Mouse (Mus musculus): Measurements from ENCODE around the gene Rps18. TPM values are rescaled to one million over a fixed set of nuclear protein-coding genes. Genes with fewer than 3 reads are reported as not detected.

The Rps18 gene
- polyA plus RNA-seq, 1 experiment from 2014 or later, result 701 TPM

GRCm38 (mm10) chr17:33915671-33916250 lies 40.0 kb downstream of the Rps18 start, which contains the start of the genes Tapbp and Zbtb22:
Gene Tapbp, plus strand, starts transcription at chr17:33915899.
Gene Zbtb22, plus strand, starts transcription at chr17:33915904.
- H3K9ac ChIP-seq, result peak within 1 kb of the TSS; percentile 52
- no peaks in the 10 kb centered on the region for H3K9me3 ChIP-seq
- WGBS, result under 1% methylated on average over 31 of the region's 34 CpGs
- peaks cover 51% of the 10 kb centered on the region for H3K4me1 ChIP-seq (replicated peaks)
- peaks cover 33% of the 10 kb centered on the region for H3K36me3 ChIP-seq
- H3K27ac ChIP-seq (replicated peaks), result peak within 1 kb of the TSS; percentile 84
- H3K4me3 ChIP-seq, result peak within 1 kb of the TSS; percentile 57
- peak within 1 kb of the TSS; percentile 78 for H3K4me2 ChIP-seq
- peak; percentile 93 for ATAC-seq (ENCODE audit: low FRiP score, low read depth)
- H3K27me3 ChIP-seq, result no peaks in the 10 kb centered on the region; the same call in 1 of the 2 replicates

- ATAC-seq (ENCODE audit: low FRiP score, low read depth), result no peak
- Histone ChIP-seq H3K9ac (no peak overlapping the region), H3K4me2 (peak overlapping the region; percentile 78), H3K9me3 (no peaks in the 10 kb centered on the region), H3K4me1 (replicated peaks) (peaks cover 51% of the 10 kb centered on the region), H3K27me3 (no peaks in the 10 kb centered on the region; the same call in 1 of the 2 replicates), H3K4me3 (0 out of 2 replicates have a peak overlapping the region, but pooled peaks have one; percentile 57), H3K27ac (replicated peaks) (no peak overlapping the region; the same call in 1 of the 2 replicates), H3K36me3 (peaks cover 33% of the 10 kb centered on the region)
- WGBS, result 68% methylated on average over 13 of the region's 13 CpGs
These were observed 40.8 kb downstream of the Rps18 start for GRCm38 (mm10) chr17:33914969-33915391.

DNA sequence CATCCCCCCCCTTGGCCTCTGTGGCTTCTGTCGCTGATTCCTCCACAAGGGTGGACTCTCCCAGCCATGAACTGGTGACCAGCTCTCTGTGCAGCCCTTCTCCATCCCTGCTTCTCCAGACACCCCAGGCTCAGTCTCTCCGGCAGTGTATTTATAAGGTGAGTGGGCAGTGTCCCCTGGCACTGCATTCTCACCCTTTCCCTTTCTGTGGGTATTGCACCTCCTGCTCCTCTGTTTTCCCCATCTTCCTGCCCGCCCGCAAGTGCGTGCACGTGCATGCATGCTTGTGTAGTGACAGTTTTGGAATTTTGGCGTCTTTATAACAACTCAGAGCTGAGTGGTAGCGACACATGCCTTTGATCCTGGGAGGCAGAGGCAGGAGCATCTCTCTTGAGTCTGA lies 41.9 kb downstream of the Rps18 start:
- Histone ChIP-seq H3K36me3 (peaks cover 33% of the 10 kb centered on the region), H3K27me3 (no peaks in the 10 kb centered on the region; the same call in 1 of the 2 replicates), H3K27ac (replicated peaks) (no peak overlapping the region), H3K9ac (no peak overlapping the region), H3K9me3 (no peaks in the 10 kb centered on the region), H3K4me1 (replicated peaks) (peaks cover 45% of the 10 kb centered on the region), H3K4me3 (no peak overlapping the region), H3K4me2 (no peak overlapping the region)
- no peak for ATAC-seq (ENCODE audit: low FRiP score, low read depth)
- 96% methylated on average over 8 of the region's 8 CpGs for WGBS

DNA sequence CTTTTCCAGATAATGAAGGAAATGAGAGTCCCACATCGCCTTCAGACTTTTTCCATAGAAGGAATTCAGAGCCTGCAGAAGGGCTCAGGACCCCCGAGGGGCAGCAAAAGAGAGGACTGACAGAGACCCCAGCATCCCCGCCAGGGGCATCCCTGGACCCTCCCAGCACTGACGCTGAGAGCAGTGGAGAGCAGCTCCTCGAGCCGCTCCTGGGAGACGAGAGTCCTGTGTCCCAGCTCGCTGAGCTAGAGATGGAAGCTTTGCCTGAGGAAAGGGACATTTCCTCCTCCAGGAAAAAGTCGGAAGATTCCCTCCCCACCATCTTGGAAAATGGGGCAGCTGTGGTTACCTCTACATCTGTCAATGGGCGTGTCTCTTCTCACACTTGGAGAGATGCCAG lies 42.5 kb downstream of the Rps18 start:
- Histone ChIP-seq H3K27ac (replicated peaks) (no peak overlapping the region), H3K4me1 (replicated peaks) (peaks cover 45% of the 10 kb centered on the region)
- 89% methylated on average over 10 of the region's 10 CpGs for WGBS

GRCm38 (mm10) chr17:33911813-33912414 lies 43.9 kb downstream of the Rps18 start:
- H3K9ac ChIP-seq, result no peak overlapping the region
- no peak overlapping the region for H3K4me3 ChIP-seq
- no peak overlapping the region for H3K4me2 ChIP-seq
- no peak overlapping the region for H3K27ac ChIP-seq (replicated peaks)
- H3K4me1 ChIP-seq (replicated peaks), result peaks cover 48% of the 10 kb centered on the region
- no peaks in the 10 kb centered on the region for H3K9me3 ChIP-seq
- peaks cover 31% of the 10 kb centered on the region for H3K36me3 ChIP-seq
- 90% methylated on average over 28 of the region's 28 CpGs for WGBS
- no peaks in the 10 kb centered on the region for H3K27me3 ChIP-seq
- no peak for ATAC-seq (ENCODE audit: low FRiP score, low read depth)

More for the DNA sequence above, 42.5 kb downstream of the Rps18 start:
- no peaks in the 10 kb centered on the region; the same call in 1 of the 2 replicates for H3K27me3 ChIP-seq
- ATAC-seq (ENCODE audit: low FRiP score, low read depth), result no peak
- no peak overlapping the region for H3K4me3 ChIP-seq
- peaks cover 31% of the 10 kb centered on the region for H3K36me3 ChIP-seq
- no peak overlapping the region for H3K9ac ChIP-seq
- no peaks in the 10 kb centered on the region for H3K9me3 ChIP-seq
- no peak overlapping the region for H3K4me2 ChIP-seq

- H3K27me3 ChIP-seq, result no peaks in the 10 kb centered on the region
These were observed 44.6 kb downstream of the Rps18 start for GRCm38 (mm10) chr17:33911052-33911812.

GRCm38 (mm10) chr17:33910346-33911051 lies 45.3 kb downstream of the Rps18 start:
- H3K4me2 ChIP-seq, result peak overlapping the region; percentile 93
- no peaks in the 10 kb centered on the region for H3K9me3 ChIP-seq
- H3K27ac ChIP-seq (replicated peaks), result peak overlapping the region; percentile 82; the same call in 1 of the 2 replicates
- no peak for ATAC-seq (ENCODE audit: low FRiP score, low read depth)
- WGBS, result 50% methylated on average over 11 of the region's 11 CpGs
- H3K9ac ChIP-seq, result peak overlapping the region; percentile 81
- H3K27me3 ChIP-seq, result no peaks in the 10 kb centered on the region
- H3K36me3 ChIP-seq, result peaks cover 31% of the 10 kb centered on the region
- H3K4me3 ChIP-seq, result peak overlapping the region; percentile 72
- peaks cover 41% of the 10 kb centered on the region for H3K4me1 ChIP-seq (replicated peaks)

More at GRCm38 (mm10) chr17:33911052-33911812, 44.6 kb downstream of the Rps18 start:
- H3K4me2 ChIP-seq, result 0 out of 2 replicates have a peak overlapping the region, but pooled peaks have one; percentile 93
- 90% methylated on average over 31 of the region's 31 CpGs for WGBS
- H3K4me1 ChIP-seq (replicated peaks), result peaks cover 42% of the 10 kb centered on the region
- no peak overlapping the region for H3K9ac ChIP-seq
- H3K36me3 ChIP-seq, result peaks cover 31% of the 10 kb centered on the region
- H3K27ac ChIP-seq (replicated peaks), result no peak overlapping the region
- H3K9me3 ChIP-seq, result no peaks in the 10 kb centered on the region
- no peak for ATAC-seq (ENCODE audit: low FRiP score, low read depth)
- H3K4me3 ChIP-seq, result no peak overlapping the region

DNA sequence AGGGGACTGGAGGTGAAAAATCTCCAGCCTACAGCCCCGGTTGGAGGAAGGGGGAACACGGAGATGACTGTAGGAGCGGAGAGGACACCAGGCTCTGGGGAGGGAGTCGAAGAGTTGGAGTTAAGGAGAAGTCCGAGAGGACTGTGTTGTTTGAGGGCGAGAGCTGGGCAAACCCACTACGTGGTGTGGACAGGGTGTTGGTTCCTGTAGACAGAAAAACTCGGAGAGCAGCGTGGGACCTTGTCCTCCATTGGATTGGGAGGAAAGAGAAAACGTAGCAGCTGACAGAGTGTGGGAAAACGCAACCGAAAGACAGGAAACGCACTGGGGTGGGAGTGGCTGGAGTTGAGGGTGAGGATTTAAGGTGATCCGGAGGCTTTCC lies 45.9 kb downstream of the Rps18 start:
- Histone ChIP-seq H3K9me3 (no peaks in the 10 kb centered on the region), H3K27ac (replicated peaks) (peak overlapping the region; percentile 82), H3K27me3 (no peaks in the 10 kb centered on the region), H3K4me2 (peak overlapping the region; percentile 93), H3K4me1 (replicated peaks) (peaks cover 34% of the 10 kb centered on the region), H3K9ac (peak overlapping the region; percentile 81), H3K36me3 (peaks cover 31% of the 10 kb centered on the region), H3K4me3 (peak overlapping the region; percentile 72)
- peak; percentile 1; the same call in 1 of the 2 replicates for ATAC-seq (ENCODE audit: low FRiP score, low read depth)
- WGBS, result under 1% methylated on average over 14 of the region's 14 CpGs

GRCm38 (mm10) chr17:33909077-33909868 lies 46.5 kb downstream of the Rps18 start, which contains the start of gene Daxx:
Gene Daxx, plus strand, starts transcription at chr17:33909414.
- ATAC-seq (ENCODE audit: low FRiP score, low read depth), result peak; percentile 98
- H3K36me3 ChIP-seq, result peaks cover 28% of the 10 kb centered on the region
- H3K4me3 ChIP-seq, result peak within 1 kb of the TSS; percentile 72
- H3K9ac ChIP-seq, result peak within 1 kb of the TSS; percentile 81
- H3K4me1 ChIP-seq (replicated peaks), result peaks cover 29% of the 10 kb centered on the region
- H3K27ac ChIP-seq (replicated peaks), result peak within 1 kb of the TSS; percentile 84
- no peaks in the 10 kb centered on the region for H3K27me3 ChIP-seq
- H3K4me2 ChIP-seq, result peak within 1 kb of the TSS; percentile 93
- no peaks in the 10 kb centered on the region for H3K9me3 ChIP-seq
- WGBS, result under 1% methylated on average over 68 of the region's 68 CpGs

- Histone ChIP-seq H3K27me3 (no peaks in the 10 kb centered on the region), H3K4me1 (replicated peaks) (peaks cover 29% of the 10 kb centered on the region), H3K4me2 (peak overlapping the region; percentile 93), H3K9ac (peak overlapping the region; percentile 59), H3K27ac (replicated peaks) (peak overlapping the region; percentile 84), H3K36me3 (peaks cover 20% of the 10 kb centered on the region), H3K4me3 (peak overlapping the region; percentile 72), H3K9me3 (no peaks in the 10 kb centered on the region)
- WGBS, result under 1% methylated on average over 41 of the region's 44 CpGs
- peak; percentile 0; the same call in 1 of the 2 replicates for ATAC-seq (ENCODE audit: low FRiP score, low read depth)
These were observed 47.3 kb downstream of the Rps18 start for GRCm38 (mm10) chr17:33908331-33909076.

All from hindbrain, embryonic 15.5 days (tissue).